Mouse (Mus musculus) heart, postnatal 0 days (tissue): ENCODE data around the gene Ifi27. TPM values are rescaled to one million over a fixed set of nuclear protein-coding genes. Genes with fewer than 3 reads are reported as not detected.

Source experiments
- ATAC-seq: fragments of 200-750 bp; cut with Nextera tagmentation; 2 replicates; pipeline ENCODE4 v1.8.0; 2017; ENCODE audit warnings: low read depth, moderate number of reproducible peaks, moderate library complexity; ENCODE audit not compliant: insufficient read depth
- DNase-seq: peaks from one replicate; pipeline ENCODE4 v3.0.0-alpha.2; 2016; ENCODE audit warnings: low spot score
- H3K27ac ChIP-seq: fragments of 300-500 bp; sonication (generic); 2 replicates; pipeline ENCODE4 v1.5.1; 2014; ENCODE audit warnings: low read depth, mild to moderate bottlenecking
- H3K27me3 ChIP-seq: fragments of 300-500 bp; sonication (generic); 2 replicates; pipeline ENCODE4 v1.6.1; 2014; ENCODE audit warnings: low read length, mixed read lengths; ENCODE audit not compliant: control insufficient read depth, insufficient read depth
- H3K36me3 ChIP-seq: fragments of 300-500 bp; sonication (generic); replicated peaks from 2 replicates; pipeline ENCODE4 v1.6.1; 2014; ENCODE audit warnings: low read length, mixed read lengths; ENCODE audit not compliant: control insufficient read depth, insufficient read depth
- H3K4me1 ChIP-seq: fragments of 300-500 bp; sonication (generic); 2 replicates; pipeline ENCODE4 v1.6.1; 2014; ENCODE audit warnings: antibody characterized with exemption; ENCODE audit not compliant: control insufficient read depth, insufficient read depth
- H3K4me2 ChIP-seq: fragments of 300-500 bp; sonication (generic); 2 replicates; pipeline ENCODE4 v1.6.1; 2014; ENCODE audit warnings: low read depth, mild to moderate bottlenecking, low read length, moderate library complexity
- H3K4me3 ChIP-seq: fragments of 300-500 bp; sonication (generic); 2 replicates; pipeline ENCODE4 v1.5.1; 2014; ENCODE audit warnings: low read depth, low read length
- H3K9ac ChIP-seq: fragments of 300-500 bp; sonication (generic); replicated peaks from 2 replicates; pipeline ENCODE4 v1.6.1; 2014; ENCODE audit warnings: low read depth, low read length, mixed read lengths
- H3K9me3 ChIP-seq: fragments of 300-500 bp; sonication (generic); replicated peaks from 2 replicates; pipeline ENCODE4 v1.6.1; 2016; ENCODE audit warnings: low read length; ENCODE audit not compliant: control insufficient read depth
- CTCF ChIP-seq: IDR thresholded peaks from 2 replicates; pipeline ENCODE4 v1.5.1; 2016; ENCODE audit warnings: antibody characterized with exemption, control low read depth, low read depth
- EP300 ChIP-seq: IDR thresholded peaks from 2 replicates; pipeline ENCODE4 v1.6.1; 2016; ENCODE audit warnings: antibody characterized with exemption, low read depth
- WGBS: fragments of 180-500 bp; shearing (Covaris S2); extraction: QIAGEN DNeasy Blood & Tissue Kit; methylation state at CpG from one replicate; pipeline ENCODE4 v1.1.7; 2014; 5-methylcytosine and 5-hydroxymethylcytosine counted together
- polyA plus RNA-seq: library from polyadenylated mRNA; unstranded; fragments of >200 nt; fragmentation: Nextera tagmentation; extraction: Ambion mirVana; gene quantifications from 2 replicates; pipeline ENCODE4 v1.2.1, GENCODE M21; 2015
- total RNA-seq: library from RNA; depleted of rRNA; stranded (reverse); fragments of >200 nt; gene quantifications from 2 replicates; pipeline ENCODE4 v1.2.3, GENCODE M21; 2014; ENCODE audit warnings: low replicate concordance

Gene Ifi27
- total and polyA plus RNA-seq, 2 experiments from 2014 or later = 30.4 to 39.5 TPM

DNA sequence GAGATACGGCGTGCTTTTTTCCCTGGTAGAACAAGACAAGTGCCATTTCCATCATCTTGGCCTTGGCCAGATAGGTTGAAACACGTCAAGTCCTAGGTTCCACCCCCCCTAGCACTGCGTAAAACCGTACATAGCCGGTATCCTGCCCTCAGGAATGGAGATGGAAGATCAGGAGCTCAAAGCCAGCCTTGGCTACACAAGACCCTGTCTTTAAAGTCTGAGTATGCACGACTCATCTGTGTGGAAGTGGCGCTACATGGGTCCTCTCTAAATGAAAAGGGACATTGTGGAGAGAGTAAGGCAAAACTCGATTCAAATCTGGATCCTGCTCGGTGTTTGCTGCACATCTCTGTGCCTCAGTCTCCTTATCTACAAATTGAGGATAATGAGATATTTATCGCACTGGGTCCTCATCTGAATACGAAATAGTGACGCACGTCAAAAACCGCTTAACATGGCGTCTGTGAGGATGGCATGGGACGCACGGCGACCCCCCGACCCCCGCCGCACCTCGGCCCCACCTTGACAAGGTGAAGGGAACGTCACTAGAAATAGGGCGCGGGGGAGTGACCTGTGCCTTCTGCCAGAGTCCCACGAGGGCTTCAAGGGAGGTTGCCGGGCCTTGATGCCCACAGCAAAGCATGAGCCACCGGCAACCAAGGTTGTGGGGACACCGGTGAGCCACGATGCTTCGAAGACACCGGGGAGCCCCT, 8.8 kb upstream of the Ifi27 start:
- peak; percentile 8 for DNase-seq
- Histone ChIP-seq H3K4me3 (peak overlapping the region; percentile 92), H3K9ac (peak overlapping the region; percentile 94), H3K4me2 (peak overlapping the region; percentile 89), H3K4me1 (peaks cover 25% of the 10 kb centered on the region), H3K9me3 (no peaks in the 10 kb centered on the region), H3K27me3 (no peaks in the 10 kb centered on the region), H3K27ac (peak overlapping the region; percentile 60), H3K36me3 (peaks cover 15% of the 10 kb centered on the region)
- ATAC-seq = peak; percentile 12
- TF ChIP-seq EP300 (no peak), CTCF (no peak)
- WGBS = 7% methylated on average over 33 of the region's 33 CpGs

- Histone ChIP-seq H3K4me3 (peak within 1 kb of the TSS; percentile 92), H3K4me2 (peak within 1 kb of the TSS; percentile 89), H3K9ac (peak within 1 kb of the TSS; percentile 94), H3K27ac (peak within 1 kb of the TSS; percentile 60), H3K4me1 (peaks cover 25% of the 10 kb centered on the region), H3K9me3 (no peaks in the 10 kb centered on the region), H3K27me3 (no peaks in the 10 kb centered on the region), H3K36me3 (peaks cover 15% of the 10 kb centered on the region)
- TF ChIP-seq EP300 (peak; percentile 42; the same call in 1 of the 2 replicates), CTCF (peak; percentile 83)
- 1% methylated on average over 33 of the region's 33 CpGs for WGBS
- DNase-seq (peak; percentile 99), ATAC-seq (peak; percentile 100)
Observed at GRCm38 (mm10) chr12:103425729-103426470, 8.1 kb upstream of the Ifi27 start, which contains the start of gene Ddx24. Gene Ddx24 (minus strand): TSS chr12:103425830.

DNA sequence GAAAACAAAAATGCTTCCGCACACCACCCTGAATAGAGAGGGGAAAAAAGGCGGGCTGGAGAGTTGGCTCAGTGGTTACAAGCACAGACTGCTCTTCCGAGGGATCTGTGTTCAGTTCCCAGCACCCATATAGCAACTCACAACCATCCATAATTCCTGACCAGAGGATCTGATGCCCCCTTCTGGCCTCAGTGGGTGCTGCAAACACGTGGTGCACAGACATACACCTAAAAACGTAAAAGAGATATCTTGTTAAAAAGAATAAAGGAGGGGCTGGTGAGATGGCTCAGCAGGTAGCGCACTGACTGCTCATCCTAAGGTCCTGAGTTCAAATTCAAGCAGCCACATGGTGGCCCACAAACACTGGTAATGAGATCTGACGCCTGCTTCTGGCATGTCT, 7.3 kb upstream of the Ifi27 start:
- ATAC-seq (no peak), DNase-seq (no peak)
- H3K9me3 ChIP-seq = no peaks in the 10 kb centered on the region
- no peak overlapping the region for H3K4me3 ChIP-seq
- TF ChIP-seq EP300 (no peak), CTCF (no peak)
- H3K4me2 ChIP-seq = no peak overlapping the region
- no peaks in the 10 kb centered on the region for H3K27me3 ChIP-seq
- 87% methylated on average over 7 of the region's 7 CpGs for WGBS
- H3K27ac ChIP-seq = no peak overlapping the region
- H3K36me3 ChIP-seq = peaks cover 15% of the 10 kb centered on the region
- peaks cover 23% of the 10 kb centered on the region for H3K4me1 ChIP-seq
- no peak overlapping the region for H3K9ac ChIP-seq

- no peak overlapping the region for H3K4me3 ChIP-seq
- 59% methylated on average over 2 of the region's 2 CpGs for WGBS
- H3K36me3 ChIP-seq = no peaks in the 10 kb centered on the region
- H3K27ac ChIP-seq = peak overlapping the region; percentile 69
- 0 out of 2 replicates have a peak, but pooled peaks cover 5% of the 10 kb centered on the region for H3K4me1 ChIP-seq
- no peak for ATAC-seq
- no peak overlapping the region for H3K9ac ChIP-seq
- no peak for DNase-seq
- no peak for TF ChIP-seq EP300
- no peak for TF ChIP-seq CTCF
- no peak overlapping the region for H3K4me2 ChIP-seq
- H3K27me3 ChIP-seq = no peaks in the 10 kb centered on the region
- H3K9me3 ChIP-seq = no peaks in the 10 kb centered on the region
Observed at GRCm38 (mm10) chr12:103433430-103433829, 581 bp upstream of the Ifi27 start.

DNA sequence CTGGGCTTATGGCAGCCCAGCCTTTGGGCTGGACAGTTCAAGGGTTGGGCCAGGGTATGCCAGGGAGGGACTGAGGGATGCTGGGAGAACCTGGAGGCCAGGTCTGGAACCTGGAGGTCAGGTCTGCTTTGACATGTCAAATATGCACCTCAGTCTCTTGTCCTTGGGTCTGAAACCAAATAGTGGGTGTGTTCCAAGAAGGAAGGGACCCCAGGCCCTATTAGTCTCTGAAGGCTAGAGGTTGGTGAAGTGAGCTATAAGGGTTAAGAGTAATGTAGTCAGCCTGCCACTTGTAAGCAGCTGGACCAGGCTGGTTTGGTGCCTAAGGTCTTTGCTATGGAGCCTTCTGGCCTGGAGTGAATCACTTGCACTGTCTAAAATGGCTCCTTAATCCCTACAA, 850 bp downstream of the Ifi27 start:
- no peak for ATAC-seq
- H3K4me3 ChIP-seq = no peak overlapping the region

More for the DNA sequence above, 850 bp downstream of the Ifi27 start:
- Histone ChIP-seq H3K9ac (no peak overlapping the region), H3K27ac (peak overlapping the region; percentile 86), H3K36me3 (no peaks in the 10 kb centered on the region), H3K4me2 (peak overlapping the region; percentile 42), H3K9me3 (no peaks in the 10 kb centered on the region), H3K4me1 (0 out of 2 replicates have a peak, but pooled peaks cover 5% of the 10 kb centered on the region), H3K27me3 (no peaks in the 10 kb centered on the region)
- no peak for DNase-seq
- TF ChIP-seq CTCF (no peak), EP300 (no peak)
